Mouse (Mus musculus) heart, embryonic 12.5 days (tissue): ENCODE results near the gene Gm3095. TPM values are rescaled to one million over a fixed set of nuclear protein-coding genes. Genes with fewer than 3 reads are reported as not detected.
"Not testable (repeated sequence)": the region's sequence is repeated elsewhere in the genome, so short reads cannot be mapped to it uniquely, and the experiment has no call there.

Source experiments
- ATAC-seq: fragments of 200-750 bp; cut with Nextera tagmentation; 2 replicates; pipeline ENCODE4 v1.8.0; 2017; ENCODE audit warnings: moderate TSS enrichment, moderate library complexity; ENCODE audit not compliant: insufficient number of reproducible peaks, low FRiP score
- H3K27ac ChIP-seq: fragments of 300-500 bp; sonication (generic); 2 replicates; pipeline ENCODE4 v1.5.1; 2016; ENCODE audit warnings: mild to moderate bottlenecking, moderate library complexity; ENCODE audit not compliant: poor library complexity, severe bottlenecking
- H3K27me3 ChIP-seq: fragments of 300-500 bp; sonication (generic); replicated peaks from 2 replicates; pipeline ENCODE4 v1.6.1; 2016; ENCODE audit warnings: mild to moderate bottlenecking, moderate library complexity
- H3K36me3 ChIP-seq: fragments of 300-500 bp; sonication (generic); 2 replicates; pipeline ENCODE4 v1.6.1; 2016; ENCODE audit warnings: mild to moderate bottlenecking, moderate library complexity
- H3K4me1 ChIP-seq: fragments of 300-500 bp; sonication (generic); replicated peaks from 2 replicates; pipeline ENCODE4 v1.6.1; 2016; ENCODE audit warnings: mild to moderate bottlenecking
- H3K4me2 ChIP-seq: fragments of 300-500 bp; sonication (generic); 2 replicates; pipeline ENCODE4 v1.6.1; 2016; ENCODE audit warnings: mild to moderate bottlenecking, moderate library complexity
- H3K4me3 ChIP-seq: fragments of 300-500 bp; sonication (generic); 2 replicates; pipeline ENCODE4 v1.5.1; 2016; ENCODE audit warnings: mild to moderate bottlenecking
- H3K9ac ChIP-seq: fragments of 300-500 bp; sonication (generic); 2 replicates; pipeline ENCODE4 v1.6.1; 2016; ENCODE audit warnings: mild to moderate bottlenecking, moderate library complexity
- H3K9me3 ChIP-seq: fragments of 300-500 bp; sonication (generic); replicated peaks from 2 replicates; pipeline ENCODE4 v1.6.1; 2016; ENCODE audit warnings: mild to moderate bottlenecking, moderate library complexity
- WGBS: fragments of 180-500 bp; shearing (Covaris S2); methylation state at CpG from one replicate; pipeline ENCODE4 v1.1.7; 2016; 5-methylcytosine and 5-hydroxymethylcytosine counted together
- polyA plus RNA-seq: library from polyadenylated mRNA; unstranded; fragments of >200 nt; fragmentation: Nextera tagmentation; extraction: Ambion mirVana; gene quantifications from 2 replicates; pipeline ENCODE4 v1.2.1, GENCODE M21; 2016

The Gm3095 gene
- 0.60 and 1.0 TPM in 2 replicates for polyA plus RNA-seq

DNA sequence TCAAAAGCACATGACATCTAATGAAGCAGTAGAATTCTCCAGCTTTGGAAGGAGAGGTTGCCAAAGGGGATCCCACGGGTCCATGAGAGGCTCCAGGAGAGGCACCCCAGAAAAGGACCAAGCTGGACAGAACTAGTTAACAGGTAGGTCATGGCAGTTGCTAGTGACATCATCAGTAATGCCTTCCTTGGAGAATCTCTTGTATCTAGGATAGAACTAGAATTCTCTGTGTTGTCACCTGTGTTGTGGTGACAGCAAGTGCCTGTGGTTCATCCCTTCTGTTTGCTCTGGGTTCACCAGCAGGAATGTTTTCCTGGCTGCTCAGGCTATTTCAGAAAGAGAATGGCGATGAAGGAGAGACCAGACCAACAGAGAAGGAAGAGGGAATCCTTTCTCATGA is at the start of gene Gm3095:
Gm3095 (plus strand) TSS at position 301 of the 400 bp plus-strand sequence.
- H3K4me2 ChIP-seq, H3K9me3 ChIP-seq, H3K27me3 ChIP-seq, H3K36me3 ChIP-seq, H3K9ac ChIP-seq, ATAC-seq, H3K4me3 ChIP-seq, H3K27ac ChIP-seq, H3K4me1 ChIP-seq: not testable (repeated sequence)
- no CpG with 5 or more reads among the region's 2 CpGs for WGBS

DNA sequence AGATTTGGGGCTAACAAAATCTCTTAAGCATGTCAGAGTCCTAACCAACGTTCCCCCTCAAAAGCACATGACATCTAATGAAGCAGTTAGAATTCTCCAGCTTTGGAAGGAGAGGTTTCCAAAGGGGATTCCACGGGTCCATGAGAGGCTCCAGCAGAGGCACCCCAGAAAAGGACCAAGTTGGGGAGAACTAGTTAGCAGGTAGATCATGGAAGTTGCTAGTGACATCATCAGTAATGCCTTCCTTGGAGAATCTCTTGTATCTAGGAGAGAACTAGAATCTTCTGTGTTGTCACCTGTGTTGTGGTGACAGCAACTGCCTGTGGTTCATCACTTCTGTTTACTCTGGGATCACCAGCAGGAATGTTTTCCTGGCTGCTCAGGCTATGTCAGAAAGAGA is 31.9 kb upstream of the Gm3095 start, which contains the start of gene Gm3029:
Gm3029 (plus strand) TSS at position 301 of the 400 bp plus-strand sequence.
- not testable (repeated sequence) for H3K4me1 ChIP-seq, H3K27me3 ChIP-seq, H3K36me3 ChIP-seq, H3K9ac ChIP-seq, H3K27ac ChIP-seq, H3K4me2 ChIP-seq, H3K9me3 ChIP-seq, ATAC-seq, H3K4me3 ChIP-seq
- 57% methylated on average over 1 of the region's 2 CpGs for WGBS

DNA sequence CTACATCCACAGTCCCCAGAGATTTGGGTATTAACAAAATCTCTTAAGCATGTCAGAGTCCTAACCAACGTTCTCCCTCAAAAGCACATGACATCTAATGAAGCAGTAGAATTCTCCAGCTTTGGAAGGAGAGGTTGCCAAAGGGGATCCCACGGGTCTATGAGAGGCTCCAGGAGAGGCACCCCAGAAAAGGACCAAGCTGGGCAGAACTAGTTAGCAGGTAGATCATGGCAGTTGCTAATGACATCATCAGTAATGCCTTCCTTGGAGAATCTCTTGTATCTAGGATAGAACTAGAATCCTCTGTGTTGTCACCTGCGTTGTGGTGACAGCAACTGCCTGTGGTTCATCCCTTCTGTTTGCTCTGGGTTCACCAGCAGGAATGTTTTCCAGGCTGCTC is 34.7 kb downstream of the Gm3095 start, which contains the start of gene Gm3099:
Gm3099 (plus strand) TSS at position 301 of the 400 bp plus-strand sequence.
- H3K9me3 ChIP-seq, ATAC-seq, H3K36me3 ChIP-seq, H3K4me1 ChIP-seq, H3K4me2 ChIP-seq, H3K4me3 ChIP-seq, H3K9ac ChIP-seq, H3K27me3 ChIP-seq, H3K27ac ChIP-seq: not testable (repeated sequence)
- WGBS = 50% methylated on average over 1 of the region's 3 CpGs

Other genes with a start within 250 kb of the Gm3095 start
- gene Gm3002, start 153.5 kb upstream of the Gm3095 start, polyA plus RNA-seq = 3.6 and 4.1 TPM in 2 replicates
- gene Gm3033, start 117.3 kb upstream of the Gm3095 start, polyA plus RNA-seq = not detected in 2 replicates
- 0.54 TPM in 1 of 2 replicates, not detected in the other for gene Gm2916, start 79.4 kb upstream of the Gm3095 start, polyA plus RNA-seq
- 0.23 and 0.32 TPM in 2 replicates for gene Gm3029, start 31.8 kb upstream of the Gm3095 start, polyA plus RNA-seq
- not detected in 2 replicates for gene Gm3099, start 34.8 kb downstream of the Gm3095 start, polyA plus RNA-seq
- 0.46 and 1.2 TPM in 2 replicates for gene Gm5796, start 60.4 kb downstream of the Gm3095 start, polyA plus RNA-seq
- not detected in 2 replicates for gene Gm3115, start 120.6 kb downstream of the Gm3095 start, polyA plus RNA-seq
- 0.96 and 2.0 TPM in 2 replicates for gene Gm8108, start 147.0 kb downstream of the Gm3095 start, polyA plus RNA-seq
- gene Gm3127, start 201.5 kb downstream of the Gm3095 start, polyA plus RNA-seq = not detected in 2 replicates
- gene Gm2974, start 219.0 kb downstream of the Gm3095 start, polyA plus RNA-seq = 0.21 and 0.50 TPM in 2 replicates